Comparison of ENCODE assay signal across 9 mouse cellular contexts in genomic region chr16:87405001-87405400, GRCm38 (mm10). TPM values are rescaled to one million over a fixed set of nuclear protein-coding genes. Genes with fewer than 3 reads are reported as not detected.
DNase-seq lines count a peak whose midpoint lies in the region; ATAC-seq and TF ChIP-seq lines count a peak whose summit lies in the region.
"Had no signal": no experiment of that assay in that cellular context is flagged by ENCODE, and none has a peak within 500 bp of the region (broad histone marks: within the 10 kb centered on the region; RNA-seq: fewer than 3 reads in every experiment).

No protein-coding gene starts in this region.

- H3K4me2 ChIP-seq in heart, postnatal 0 days (ENCODE audit: low read depth, low read length), result no peak overlapping the region
- no peak overlapping the region for H3K4me2 ChIP-seq in intestine, embryonic 16.5 days (ENCODE audit: low read depth, low read length)
- H3K4me2 ChIP-seq in neural tube, embryonic 15.5 days, result no peak overlapping the region
- no peak overlapping the region for H3K4me2 ChIP-seq in hindbrain, embryonic 14.5 days (replicated peaks)

- no peak for ATAC-seq in heart, postnatal 0 days (ENCODE audit: insufficient read depth, low read depth)
- ATAC-seq in intestine, embryonic 16.5 days, result peak; percentile 71; the same call in 1 of the 2 replicates
- ATAC-seq in megakaryocyte-erythroid progenitor cell, adult 5-6 weeks (replicated peaks; ENCODE audit: low FRiP score, low TSS enrichment, poor library complexity, severe bottlenecking), result peak; percentile 95
- ATAC-seq in neural tube, embryonic 15.5 days (ENCODE audit: low FRiP score), result no peak
- ATAC-seq in hindbrain, embryonic 14.5 days (ENCODE audit: low FRiP score), result no peak

- no peak overlapping the region for H3K27ac ChIP-seq in heart, postnatal 0 days (ENCODE audit: low read depth)
- H3K27ac ChIP-seq in MEL (ENCODE audit: control insufficient read depth, low read depth, low read length), result no peak overlapping the region
- H3K27ac ChIP-seq in intestine, embryonic 16.5 days (ENCODE audit: low read length), result no peak overlapping the region
- no peak overlapping the region for H3K27ac ChIP-seq in neural tube, embryonic 15.5 days (replicated peaks)
- H3K27ac ChIP-seq in hindbrain, embryonic 14.5 days, result no peak overlapping the region

- TF ChIP-seq EP300 in heart, postnatal 0 days (IDR thresholded peaks at IDR 0.05; ENCODE audit: low read depth), result no peak
- no peak for TF ChIP-seq EP300 in MEL (IDR thresholded peaks at IDR 0.05; ENCODE audit: low read depth in 1 of 2, low read length in 2 of 2)

- no peak for TF ChIP-seq POLR2A in MEL (IDR thresholded peaks at IDR 0.05; ENCODE audit: control insufficient read depth in 1 of 2, insufficient read depth in 1 of 2, low read depth in 1 of 2, low read length in 2 of 2, poor library complexity in 1 of 2)

- H3K4me1 ChIP-seq in heart, postnatal 0 days (ENCODE audit: control insufficient read depth, insufficient read depth), result no peaks in the 10 kb centered on the region
- H3K4me1 ChIP-seq in MEL (ENCODE audit: control insufficient read depth in 1 of 2, insufficient read depth in 2 of 2, low read length in 2 of 2), result no peaks in the 10 kb centered on the region
- H3K4me1 ChIP-seq in intestine, embryonic 16.5 days (ENCODE audit: control insufficient read depth, insufficient read depth, low read length), result no peaks in the 10 kb centered on the region
- H3K4me1 ChIP-seq in neural tube, embryonic 15.5 days, result no peaks in the 10 kb centered on the region
- no peaks in the 10 kb centered on the region for H3K4me1 ChIP-seq in hindbrain, embryonic 14.5 days (replicated peaks; ENCODE audit: control insufficient read depth, insufficient read depth, low read length)

- no peaks in the 10 kb centered on the region for H3K27me3 ChIP-seq in heart, postnatal 0 days (ENCODE audit: control insufficient read depth, insufficient read depth, low read length)
- H3K27me3 ChIP-seq in MEL (ENCODE audit: control insufficient read depth in 1 of 2, insufficient read depth in 2 of 2, low read length in 2 of 2), result no peaks in the 10 kb centered on the region
- no peaks in the 10 kb centered on the region for H3K27me3 ChIP-seq in intestine, embryonic 16.5 days (replicated peaks; ENCODE audit: control insufficient read depth, insufficient read depth, low read length)
- no peaks in the 10 kb centered on the region for H3K27me3 ChIP-seq in neural tube, embryonic 15.5 days (replicated peaks)
- no peaks in the 10 kb centered on the region for H3K27me3 ChIP-seq in hindbrain, embryonic 14.5 days (ENCODE audit: control insufficient read depth, insufficient read depth, low read length)

- H3K4me3 ChIP-seq in heart, postnatal 0 days (ENCODE audit: low read depth, low read length), result no peak overlapping the region
- H3K4me3 ChIP-seq in MEL (ENCODE audit: control insufficient read depth in 1 of 2, insufficient read depth in 1 of 2, low read depth in 2 of 2, low read length in 2 of 2), result no peak overlapping the region
- H3K4me3 ChIP-seq in intestine, embryonic 16.5 days (ENCODE audit: low read length), result no peak overlapping the region
- no peak overlapping the region for H3K4me3 ChIP-seq in neural tube, embryonic 15.5 days (replicated peaks)
- no peak overlapping the region for H3K4me3 ChIP-seq in hindbrain, embryonic 14.5 days (replicated peaks; ENCODE audit: low read length)

- no peak overlapping the region for H3K9ac ChIP-seq in heart, postnatal 0 days (replicated peaks; ENCODE audit: low read depth, low read length)
- no peak overlapping the region for H3K9ac ChIP-seq in MEL (ENCODE audit: control insufficient read depth, low read depth, low read length, poor library complexity, severe bottlenecking)
- no peak overlapping the region for H3K9ac ChIP-seq in intestine, embryonic 16.5 days (ENCODE audit: low read depth, low read length)
- no peak overlapping the region for H3K9ac ChIP-seq in neural tube, embryonic 15.5 days (replicated peaks)
- H3K9ac ChIP-seq in hindbrain, embryonic 14.5 days, result no peak overlapping the region

- no peak for TF ChIP-seq CTCF in heart, postnatal 0 days (IDR thresholded peaks at IDR 0.05; ENCODE audit: low read depth)
- TF ChIP-seq CTCF in MEL (IDR thresholded peaks at IDR 0.05 in 2 of 3, conservative IDR thresholded peaks at IDR 0.05 in 1 of 3; ENCODE audit: control insufficient read depth in 1 of 3, insufficient read depth in 1 of 3, low read depth in 2 of 3, low read length in 3 of 3, poor library complexity in 1 of 3, severe bottlenecking in 1 of 3), result peak; percentile 34 to 55 (median 47)

- no peak for TF ChIP-seq RAD21 in MEL (IDR thresholded peaks at IDR 0.05; ENCODE audit: low read depth, low read length)

- H3K79me2 ChIP-seq in MEL (ENCODE audit: control insufficient read depth, insufficient read depth, low read length, poor library complexity), result no peaks in the 10 kb centered on the region; the same call in 1 of the 2 replicates

- no peaks in the 10 kb centered on the region for H3K9me3 ChIP-seq in heart, postnatal 0 days (replicated peaks; ENCODE audit: control insufficient read depth, low read length)
- no peaks in the 10 kb centered on the region for H3K9me3 ChIP-seq in MEL (replicated peaks; ENCODE audit: insufficient read depth, low read length)
- no peaks in the 10 kb centered on the region for H3K9me3 ChIP-seq in intestine, embryonic 16.5 days (ENCODE audit: control insufficient read depth, low read length)
- H3K9me3 ChIP-seq in neural tube, embryonic 15.5 days (replicated peaks), result no peaks in the 10 kb centered on the region
- no peaks in the 10 kb centered on the region for H3K9me3 ChIP-seq in hindbrain, embryonic 14.5 days (ENCODE audit: control insufficient read depth, low read length)

- WGBS in heart, postnatal 0 days, result 85% methylated on average over 3 of the region's 3 CpGs
- WGBS in intestine, embryonic 16.5 days, result 85% methylated on average over 3 of the region's 3 CpGs
- 88% methylated on average over 3 of the region's 3 CpGs for WGBS in neural tube, embryonic 15.5 days
- WGBS in hindbrain, embryonic 14.5 days, result 85% methylated on average over 3 of the region's 3 CpGs

- peaks cover 90% of the 10 kb centered on the region for H3K36me3 ChIP-seq in heart, postnatal 0 days (replicated peaks; ENCODE audit: control insufficient read depth, insufficient read depth, low read length)
- H3K36me3 ChIP-seq in MEL (ENCODE audit: control insufficient read depth in 1 of 2, insufficient read depth in 2 of 2, low read length in 2 of 2), result peaks cover 0 to 34% of the 10 kb centered on the region in 2 experiments; a peak in 3 of 4 replicates
- peaks cover 19% of the 10 kb centered on the region; the same call in 1 of the 2 replicates for H3K36me3 ChIP-seq in intestine, embryonic 16.5 days (ENCODE audit: control insufficient read depth, insufficient read depth, low read length)
- H3K36me3 ChIP-seq in neural tube, embryonic 15.5 days, result peaks cover 84% of the 10 kb centered on the region
- H3K36me3 ChIP-seq in hindbrain, embryonic 14.5 days (replicated peaks; ENCODE audit: control insufficient read depth, insufficient read depth), result peaks cover 95% of the 10 kb centered on the region

- DNase-seq in heart, postnatal 0 days (ENCODE audit: low spot score), result peak; percentile 12
- DNase-seq in heart, adult 9 months (ENCODE audit: low spot score in 2 of 2), result no peak
- peak; percentile 89 for DNase-seq in MEL (ENCODE audit: low read depth, low spot score)
- no peak for DNase-seq in hindbrain, embryonic 14.5 days (ENCODE audit: low spot score)
- DNase-seq in layer of hippocampus, adult 8-10 months (ENCODE audit: low spot score in 2 of 2), result no peak
- DNase-seq: heart, postnatal 14 days had no signal

RNA-seq across cellular contexts. Expression of gene Ltn1, which starts 27.4 kb away (rescaled TPM):
- 10.5 and 12.9 TPM in 2 replicates for total RNA-seq in heart, postnatal 0 days (2014; rRNA removed; ENCODE audit: low replicate concordance)
- 10.8 and 11.2 TPM in 2 replicates for polyA plus RNA-seq in heart, postnatal 0 days (2015; fragmentation: Nextera tagmentation; extraction: Ambion mirVana)
- 16.0 and 16.4 TPM in 2 replicates for total RNA-seq in MEL (2012; rRNA removed)
- polyA plus RNA-seq in MEL (2012; ENCODE audit: insufficient read depth in 1 of 2, insufficient read length in 2 of 2, low read depth in 1 of 2, low replicate concordance in 2 of 2, missing spikeins in 1 of 2), result 10 to 100 TPM; 22.3 to 55.9 TPM
- 19.3 and 20.5 TPM in 2 replicates for polyA plus RNA-seq in intestine, embryonic 16.5 days (2015; fragmentation: Nextera tagmentation; extraction: Ambion mirVana)
- 31.3 and 37.6 TPM in 2 replicates for total RNA-seq in megakaryocyte-erythroid progenitor cell, adult 5-6 weeks (2014; fragmentation: Nextera tagmentation)
- 24.0 and 26.9 TPM in 2 replicates for total RNA-seq in megakaryocyte-erythroid progenitor cell, adult 5-6 weeks (2017)
- polyA plus RNA-seq in neural tube, embryonic 15.5 days (2015; fragmentation: Nextera tagmentation; extraction: Ambion mirVana), result 21.8 and 23.9 TPM in 2 replicates
- polyA plus RNA-seq in hindbrain, embryonic 14.5 days (2014; fragmentation: Nextera tagmentation; extraction: Ambion mirVana), result 30.5 and 31.8 TPM in 2 replicates
- 10 to 100 TPM; 40.0 to 50.7 (median 44.1) TPM for total RNA-seq in layer of hippocampus, adult 8-10 months (2022)

RNA-seq across cellular contexts. Expression of gene Rwdd2b, which starts 35.4 kb away (rescaled TPM):
- total RNA-seq in heart, postnatal 0 days (2014; rRNA removed; ENCODE audit: low replicate concordance), result 4.0 and 6.0 TPM in 2 replicates
- 9.1 and 10.3 TPM in 2 replicates for polyA plus RNA-seq in heart, postnatal 0 days (2015; fragmentation: Nextera tagmentation; extraction: Ambion mirVana)
- total RNA-seq in MEL (2012; rRNA removed), result 9.0 and 11.3 TPM in 2 replicates
- polyA plus RNA-seq in MEL (2012; ENCODE audit: insufficient read depth in 1 of 2, insufficient read length in 2 of 2, low read depth in 1 of 2, low replicate concordance in 2 of 2, missing spikeins in 1 of 2), result 10 to 100 TPM in 1 of 2 experiments, not detected in 1; 17.2 TPM
- 15.2 and 17.4 TPM in 2 replicates for polyA plus RNA-seq in intestine, embryonic 16.5 days (2015; fragmentation: Nextera tagmentation; extraction: Ambion mirVana)
- total RNA-seq in megakaryocyte-erythroid progenitor cell, adult 5-6 weeks (2014; fragmentation: Nextera tagmentation), result 7.6 and 10.9 TPM in 2 replicates
- total RNA-seq in megakaryocyte-erythroid progenitor cell, adult 5-6 weeks (2017), result 13.1 and 17.1 TPM in 2 replicates
- polyA plus RNA-seq in neural tube, embryonic 15.5 days (2015; fragmentation: Nextera tagmentation; extraction: Ambion mirVana), result 16.5 and 16.7 TPM in 2 replicates
- polyA plus RNA-seq in hindbrain, embryonic 14.5 days (2014; fragmentation: Nextera tagmentation; extraction: Ambion mirVana), result 14.7 and 15.8 TPM in 2 replicates
- 10 to 100 TPM in 2 of 4 experiments, 1 to 10 TPM in 2; 8.7 to 11.8 (median 10.2) TPM for total RNA-seq in layer of hippocampus, adult 8-10 months (2022)

RNA-seq across cellular contexts. Expression of gene Usp16, which starts 49.5 kb away (rescaled TPM):
- 76.8 and 220 TPM in 2 replicates for total RNA-seq in heart, postnatal 0 days (2014; rRNA removed; ENCODE audit: low replicate concordance)
- polyA plus RNA-seq in heart, postnatal 0 days (2015; fragmentation: Nextera tagmentation; extraction: Ambion mirVana), result 36.1 and 40.8 TPM in 2 replicates
- total RNA-seq in MEL (2012; rRNA removed), result 75.7 and 76.4 TPM in 2 replicates
- 100 to 1,000 TPM in 1 of 2 experiments, 10 to 100 TPM in 1; 66.6 to 256 TPM for polyA plus RNA-seq in MEL (2012; ENCODE audit: insufficient read depth in 1 of 2, insufficient read length in 2 of 2, low read depth in 1 of 2, low replicate concordance in 2 of 2, missing spikeins in 1 of 2)
- polyA plus RNA-seq in intestine, embryonic 16.5 days (2015; fragmentation: Nextera tagmentation; extraction: Ambion mirVana), result 33.7 and 35.4 TPM in 2 replicates
- 69.4 and 88.5 TPM in 2 replicates for total RNA-seq in megakaryocyte-erythroid progenitor cell, adult 5-6 weeks (2014; fragmentation: Nextera tagmentation)
- 125 and 179 TPM in 2 replicates for total RNA-seq in megakaryocyte-erythroid progenitor cell, adult 5-6 weeks (2017)
- 47.8 and 48.8 TPM in 2 replicates for polyA plus RNA-seq in neural tube, embryonic 15.5 days (2015; fragmentation: Nextera tagmentation; extraction: Ambion mirVana)
- polyA plus RNA-seq in hindbrain, embryonic 14.5 days (2014; fragmentation: Nextera tagmentation; extraction: Ambion mirVana), result 41.8 and 52.1 TPM in 2 replicates
- 10 to 100 TPM; 43.4 to 53.5 (median 48.7) TPM for total RNA-seq in layer of hippocampus, adult 8-10 months (2022)

RNA-seq across cellular contexts. Expression of gene N6amt1, which starts 51.0 kb away (rescaled TPM):
- 13.9 and 20.9 TPM in 2 replicates for total RNA-seq in heart, postnatal 0 days (2014; rRNA removed; ENCODE audit: low replicate concordance)
- 33.9 and 40.4 TPM in 2 replicates for polyA plus RNA-seq in heart, postnatal 0 days (2015; fragmentation: Nextera tagmentation; extraction: Ambion mirVana)
- total RNA-seq in MEL (2012; rRNA removed), result 14.4 and 16.1 TPM in 2 replicates
- 10 to 100 TPM in 1 of 2 experiments, not detected in 1; 24.6 TPM for polyA plus RNA-seq in MEL (2012; ENCODE audit: insufficient read depth in 1 of 2, insufficient read length in 2 of 2, low read depth in 1 of 2, low replicate concordance in 2 of 2, missing spikeins in 1 of 2)
- 18.8 and 20.4 TPM in 2 replicates for polyA plus RNA-seq in intestine, embryonic 16.5 days (2015; fragmentation: Nextera tagmentation; extraction: Ambion mirVana)
- total RNA-seq in megakaryocyte-erythroid progenitor cell, adult 5-6 weeks (2014; fragmentation: Nextera tagmentation), result 13.9 and 18.0 TPM in 2 replicates
- 11.7 and 16.5 TPM in 2 replicates for total RNA-seq in megakaryocyte-erythroid progenitor cell, adult 5-6 weeks (2017)
- polyA plus RNA-seq in neural tube, embryonic 15.5 days (2015; fragmentation: Nextera tagmentation; extraction: Ambion mirVana), result 20.6 and 22.5 TPM in 2 replicates
- 17.6 and 21.0 TPM in 2 replicates for polyA plus RNA-seq in hindbrain, embryonic 14.5 days (2014; fragmentation: Nextera tagmentation; extraction: Ambion mirVana)
- total RNA-seq in layer of hippocampus, adult 8-10 months (2022), result 10 to 100 TPM; 17.0 to 19.9 (median 18.5) TPM

Comparison
In these comparisons a context has a peak if more than half of its experiments do, and no peak if none do; other contexts are left out.
1. DNase-seq: peak in heart, postnatal 0 days (single experiment) and MEL (single experiment); none in heart, adult 9 months (0 of 2), hindbrain, embryonic 14.5 days (single experiment) and layer of hippocampus, adult 8-10 months (0 of 2).
2. ATAC-seq: peak in intestine, embryonic 16.5 days (single experiment) and megakaryocyte-erythroid progenitor cell, adult 5-6 weeks (single experiment); none in heart, postnatal 0 days (single experiment), neural tube, embryonic 15.5 days (single experiment) and hindbrain, embryonic 14.5 days (single experiment).